Mouse (Mus musculus): ENCODE measurements around the gene Ptprt. TPM values are rescaled to one million over a fixed set of nuclear protein-coding genes. Genes with fewer than 3 reads are reported as not detected.

The Ptprt gene
- polyA plus RNA-seq, 1 experiment, result 15.9 TPM

DNA sequence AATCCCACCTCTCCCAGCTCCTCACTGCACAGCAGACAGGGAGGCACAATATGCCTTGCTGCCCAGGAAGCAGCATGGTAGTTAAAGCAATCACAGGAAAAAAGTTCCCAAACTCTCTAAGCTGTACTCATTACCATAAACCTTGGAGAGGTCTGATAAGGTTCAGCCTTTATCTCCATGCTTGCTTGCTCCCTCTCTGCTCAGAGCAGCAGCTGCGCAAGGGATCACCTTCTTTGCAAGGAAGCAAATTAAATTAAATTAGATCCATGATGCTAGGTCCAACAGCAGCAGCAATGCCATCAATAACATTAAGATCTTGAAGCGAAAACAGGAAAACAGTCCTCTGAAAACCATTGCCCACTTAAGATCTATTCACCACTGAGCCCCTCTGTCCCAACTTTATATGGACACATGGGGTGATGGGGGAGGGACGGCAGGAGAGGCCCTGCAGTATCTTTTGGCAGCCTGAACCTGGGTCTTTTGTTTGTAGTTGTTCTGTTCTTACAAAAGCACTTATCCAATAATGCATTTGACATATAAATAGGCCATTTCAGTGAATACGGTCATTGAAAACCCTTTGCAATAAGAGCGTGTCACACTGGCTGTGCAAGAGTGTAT is 328.8 kb downstream of the Ptprt start:
- 79% methylated on average over 5 of the region's 5 CpGs for WGBS

DNA sequence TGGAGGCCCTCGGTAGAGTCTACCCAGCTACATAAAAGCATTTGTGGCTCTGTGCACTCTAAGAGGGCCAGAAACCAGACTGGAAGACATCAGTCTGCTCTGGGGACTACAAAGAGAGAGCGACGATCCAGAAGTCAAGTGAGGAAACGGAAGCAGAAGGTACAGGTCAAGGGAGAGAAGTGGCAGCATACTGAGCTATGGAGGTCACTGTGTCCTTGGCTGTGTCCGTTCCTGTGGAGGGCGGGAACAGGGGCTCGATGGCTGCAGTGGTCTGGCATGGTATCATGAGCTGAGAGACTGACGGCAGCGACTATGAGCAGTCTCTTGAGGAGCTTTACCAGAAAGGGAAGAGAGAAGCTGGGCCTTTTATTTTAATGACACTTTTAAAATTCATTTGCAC is 331.5 kb downstream of the Ptprt start:
- Histone ChIP-seq H3K27ac (ENCODE audit: insufficient read depth, low read length) (no peak overlapping the region), H3K27me3 (ENCODE audit: control insufficient read depth, insufficient read depth, low read length) (no peaks in the 10 kb centered on the region), H3K4me3 (replicated peaks; ENCODE audit: insufficient read depth, low read depth, low read length) (no peak overlapping the region), H3K4me1 (ENCODE audit: control insufficient read depth, insufficient read depth, low read length) (peaks cover 4% of the 10 kb centered on the region; the same call in 1 of the 2 replicates)
- TF ChIP-seq POLR2A (IDR thresholded peaks at IDR 0.05; ENCODE audit: borderline replicate concordance, insufficient read depth, low read length), result no peak
- no peak for TF ChIP-seq CTCF (IDR thresholded peaks at IDR 0.05; ENCODE audit: borderline replicate concordance, insufficient read depth, low read depth, low read length)
- DNase-seq, result no peak
- WGBS, result 82% methylated on average over 9 of the region's 9 CpGs

More for the DNA sequence above, 328.8 kb downstream of the Ptprt start:
- H3K4me1 ChIP-seq (ENCODE audit: control insufficient read depth, insufficient read depth, low read length), result no peaks in the 10 kb centered on the region
- DNase-seq, result no peak
- H3K27me3 ChIP-seq (ENCODE audit: control insufficient read depth, insufficient read depth, low read length), result no peaks in the 10 kb centered on the region
- H3K27ac ChIP-seq (ENCODE audit: insufficient read depth, low read length), result no peak overlapping the region
- TF ChIP-seq CTCF (IDR thresholded peaks at IDR 0.05; ENCODE audit: borderline replicate concordance, insufficient read depth, low read depth, low read length), result no peak
- TF ChIP-seq POLR2A (IDR thresholded peaks at IDR 0.05; ENCODE audit: borderline replicate concordance, insufficient read depth, low read length), result no peak
- H3K4me3 ChIP-seq (replicated peaks; ENCODE audit: insufficient read depth, low read depth, low read length), result no peak overlapping the region

DNA sequence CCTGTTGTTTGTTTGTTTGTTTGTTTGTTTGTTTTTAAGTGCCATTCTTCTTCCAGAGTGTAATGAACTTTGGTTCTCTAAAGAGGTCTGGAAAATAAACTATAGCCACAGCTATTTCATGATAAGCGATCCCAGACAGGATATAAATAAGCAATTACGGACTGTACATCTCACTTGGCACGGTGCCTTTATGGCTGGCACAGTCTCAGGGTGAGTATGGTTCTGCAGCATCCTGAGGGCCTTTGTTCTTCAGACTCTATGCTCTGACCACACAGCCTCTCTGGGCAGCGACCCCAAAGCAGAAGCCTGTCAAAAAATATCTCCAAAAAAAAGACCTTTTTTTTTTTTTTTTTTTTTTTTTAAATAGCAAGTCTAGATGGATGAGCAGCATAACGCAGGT is 338.5 kb downstream of the Ptprt start:
- H3K27me3 ChIP-seq (ENCODE audit: control insufficient read depth, insufficient read depth, low read length), result no peaks in the 10 kb centered on the region
- no peak overlapping the region for H3K4me3 ChIP-seq (replicated peaks; ENCODE audit: insufficient read depth, low read depth, low read length)
- no peak for TF ChIP-seq POLR2A (IDR thresholded peaks at IDR 0.05; ENCODE audit: borderline replicate concordance, insufficient read depth, low read length)
- TF ChIP-seq CTCF (IDR thresholded peaks at IDR 0.05; ENCODE audit: borderline replicate concordance, insufficient read depth, low read depth, low read length), result no peak
- 30% methylated on average over 5 of the region's 5 CpGs for WGBS
- H3K4me1 ChIP-seq (ENCODE audit: control insufficient read depth, insufficient read depth, low read length), result peaks cover 4% of the 10 kb centered on the region; the same call in 1 of the 2 replicates
- H3K27ac ChIP-seq (ENCODE audit: insufficient read depth, low read length), result no peak overlapping the region
- peak; percentile 25 to 38 for DNase-seq

DNA sequence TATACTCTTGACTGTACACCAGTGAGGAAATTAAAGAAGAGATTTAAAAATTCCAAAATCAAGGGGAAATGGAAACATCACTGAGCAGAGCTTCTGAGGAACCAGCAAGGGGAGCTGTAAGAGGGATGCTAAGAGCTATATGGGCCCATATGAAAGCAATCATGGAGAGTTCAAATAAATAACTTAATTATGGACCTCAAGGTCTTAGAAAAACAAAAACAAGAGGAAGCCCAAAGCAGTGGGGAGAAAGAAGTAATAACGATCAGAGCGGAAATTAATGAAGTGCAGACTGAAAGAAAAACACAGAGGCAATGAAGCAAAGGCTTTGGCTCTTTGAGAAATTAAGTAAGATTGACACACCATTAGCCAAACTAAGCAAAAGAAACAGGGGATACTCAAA is 353.0 kb downstream of the Ptprt start:
- TF ChIP-seq POLR2A (IDR thresholded peaks at IDR 0.05; ENCODE audit: borderline replicate concordance, insufficient read depth, low read length) (no peak), CTCF (IDR thresholded peaks at IDR 0.05; ENCODE audit: borderline replicate concordance, insufficient read depth, low read depth, low read length) (no peak)
- WGBS, result 88% methylated on average over 2 of the region's 2 CpGs
- Histone ChIP-seq H3K27me3 (ENCODE audit: control insufficient read depth, insufficient read depth, low read length) (no peaks in the 10 kb centered on the region), H3K4me3 (replicated peaks; ENCODE audit: insufficient read depth, low read depth, low read length) (no peak overlapping the region), H3K27ac (ENCODE audit: insufficient read depth, low read length) (no peak overlapping the region), H3K4me1 (ENCODE audit: control insufficient read depth, insufficient read depth, low read length) (no peaks in the 10 kb centered on the region)
- no peak for DNase-seq

DNA sequence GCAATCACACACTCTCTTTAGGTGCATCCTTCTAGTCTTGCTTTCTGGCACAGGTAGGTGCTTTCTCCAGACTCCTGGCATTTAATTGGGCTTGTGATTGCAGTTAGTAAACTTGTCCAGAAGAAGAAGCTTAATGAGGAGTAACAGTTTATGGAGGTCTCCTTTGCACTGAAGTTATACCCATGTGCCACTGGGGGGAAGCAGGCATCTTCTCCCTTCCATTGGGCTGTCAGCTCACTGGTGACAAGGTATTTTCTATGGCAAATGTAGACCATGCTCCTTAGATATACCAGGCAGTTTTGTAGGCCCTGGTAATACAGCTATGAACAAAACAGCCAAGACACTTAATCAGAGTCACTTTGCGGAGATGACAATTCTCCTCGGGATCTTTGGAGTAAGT is 366.9 kb downstream of the Ptprt start:
- WGBS, result 77% methylated on average over 2 of the region's 2 CpGs
- Histone ChIP-seq H3K4me3 (replicated peaks; ENCODE audit: insufficient read depth, low read depth, low read length) (no peak overlapping the region), H3K27me3 (ENCODE audit: control insufficient read depth, insufficient read depth, low read length) (no peaks in the 10 kb centered on the region), H3K4me1 (ENCODE audit: control insufficient read depth, insufficient read depth, low read length) (no peaks in the 10 kb centered on the region), H3K27ac (ENCODE audit: insufficient read depth, low read length) (no peak overlapping the region)
- no peak for DNase-seq
- TF ChIP-seq CTCF (IDR thresholded peaks at IDR 0.05; ENCODE audit: borderline replicate concordance, insufficient read depth, low read depth, low read length) (peak; percentile 17; the same call in 1 of the 2 replicates), POLR2A (IDR thresholded peaks at IDR 0.05; ENCODE audit: borderline replicate concordance, insufficient read depth, low read length) (no peak)

DNA sequence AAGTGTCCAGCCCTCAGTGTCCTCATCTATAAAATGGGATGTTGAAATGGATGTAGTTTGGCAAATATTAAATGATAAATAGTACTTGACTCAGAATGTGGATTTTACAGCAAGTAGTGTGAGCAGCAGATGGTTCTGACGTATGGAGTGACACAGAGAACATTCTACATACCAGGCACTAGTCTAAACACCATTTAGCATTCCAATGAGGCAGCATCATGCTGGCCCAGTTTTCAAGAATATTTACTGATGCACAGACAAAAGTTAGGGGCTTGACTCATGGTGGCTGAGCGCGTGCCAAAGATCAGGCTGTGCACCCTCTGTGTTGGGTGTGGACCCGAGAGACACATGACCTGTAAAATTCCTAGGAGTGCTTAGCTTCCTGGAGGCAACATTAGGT is 378.3 kb downstream of the Ptprt start:
- H3K27ac ChIP-seq (ENCODE audit: insufficient read depth, low read length), result no peak overlapping the region
- no peaks in the 10 kb centered on the region for H3K4me1 ChIP-seq (ENCODE audit: control insufficient read depth, insufficient read depth, low read length)
- no peak overlapping the region for H3K4me3 ChIP-seq (replicated peaks; ENCODE audit: insufficient read depth, low read depth, low read length)
- WGBS, result 58% methylated on average over 4 of the region's 4 CpGs
- DNase-seq, result peak in 1 of 2 experiments; percentile 32
- no peaks in the 10 kb centered on the region for H3K27me3 ChIP-seq (ENCODE audit: control insufficient read depth, insufficient read depth, low read length)
- TF ChIP-seq POLR2A (IDR thresholded peaks at IDR 0.05; ENCODE audit: borderline replicate concordance, insufficient read depth, low read length) (no peak), CTCF (IDR thresholded peaks at IDR 0.05; ENCODE audit: borderline replicate concordance, insufficient read depth, low read depth, low read length) (no peak)

DNA sequence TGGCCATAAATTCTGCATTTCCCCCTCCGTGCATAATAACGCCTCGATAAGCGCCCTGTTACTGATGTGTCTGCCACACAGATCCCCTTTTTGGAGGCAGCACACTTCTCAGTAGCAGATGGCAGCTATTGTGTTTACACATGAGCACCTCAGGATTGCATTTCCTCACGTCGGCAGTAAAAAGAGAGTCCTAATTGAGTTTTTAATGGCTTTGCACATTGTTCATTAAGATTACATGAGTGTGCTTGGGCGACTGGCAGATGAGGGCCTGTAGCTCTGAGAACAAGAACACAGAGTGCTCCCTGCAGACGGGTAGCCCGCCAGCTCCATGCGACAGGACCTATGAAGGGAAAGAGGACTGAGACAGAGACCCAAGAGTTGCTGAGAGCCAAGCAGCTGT is 378.8 kb downstream of the Ptprt start:
- peak in 1 of 2 experiments; percentile 9 for DNase-seq
- H3K27ac ChIP-seq (ENCODE audit: insufficient read depth, low read length), result no peak overlapping the region

DNA sequence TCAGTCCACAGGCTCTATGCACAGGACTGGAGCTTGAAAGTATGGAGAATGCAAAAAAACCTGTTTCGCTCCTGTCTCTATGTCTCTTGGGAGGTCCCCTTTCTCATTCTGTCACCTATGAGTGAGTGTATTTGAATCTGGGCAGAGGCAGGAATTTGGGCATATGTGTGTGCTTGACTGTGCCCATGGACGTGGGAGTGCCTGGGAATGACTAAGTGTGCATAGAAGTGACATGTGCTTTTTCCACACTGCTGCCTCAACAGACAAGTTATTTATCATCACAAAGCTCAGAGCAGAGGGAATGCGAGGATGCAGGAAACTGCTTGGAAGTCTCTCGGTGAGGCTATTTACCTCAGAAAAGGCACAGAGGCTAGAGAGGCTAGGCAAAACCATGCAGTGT is 387.1 kb downstream of the Ptprt start:
- Histone ChIP-seq H3K27me3 (ENCODE audit: control insufficient read depth, insufficient read depth, low read length) (no peaks in the 10 kb centered on the region; the same call in 1 of the 2 replicates), H3K4me3 (replicated peaks; ENCODE audit: insufficient read depth, low read depth, low read length) (no peak overlapping the region), H3K27ac (ENCODE audit: insufficient read depth, low read length) (no peak overlapping the region), H3K4me1 (ENCODE audit: control insufficient read depth, insufficient read depth, low read length) (no peaks in the 10 kb centered on the region)
- 66% methylated on average over 4 of the region's 4 CpGs for WGBS
- TF ChIP-seq POLR2A (IDR thresholded peaks at IDR 0.05; ENCODE audit: borderline replicate concordance, insufficient read depth, low read length) (no peak), CTCF (IDR thresholded peaks at IDR 0.05; ENCODE audit: borderline replicate concordance, insufficient read depth, low read depth, low read length) (no peak)
- no peak for DNase-seq

More for the DNA sequence above, 378.8 kb downstream of the Ptprt start:
- 30% methylated on average over 10 of the region's 10 CpGs for WGBS
- Histone ChIP-seq H3K4me1 (ENCODE audit: control insufficient read depth, insufficient read depth, low read length) (no peaks in the 10 kb centered on the region), H3K27me3 (ENCODE audit: control insufficient read depth, insufficient read depth, low read length) (no peaks in the 10 kb centered on the region), H3K4me3 (replicated peaks; ENCODE audit: insufficient read depth, low read depth, low read length) (no peak overlapping the region)
- TF ChIP-seq POLR2A (IDR thresholded peaks at IDR 0.05; ENCODE audit: borderline replicate concordance, insufficient read depth, low read length) (no peak), CTCF (IDR thresholded peaks at IDR 0.05; ENCODE audit: borderline replicate concordance, insufficient read depth, low read depth, low read length) (no peak)

Data from cerebellum, adult 2 months (tissue).